Mouse (Mus musculus): Measurements from ENCODE around the gene Rab8b. TPM values are rescaled to one million over a fixed set of nuclear protein-coding genes. Genes with fewer than 3 reads are reported as not detected.

Gene Rab8b
- total and polyA plus RNA-seq, 3 experiments = 4.9 to 121 (median 40.6) TPM

DNA sequence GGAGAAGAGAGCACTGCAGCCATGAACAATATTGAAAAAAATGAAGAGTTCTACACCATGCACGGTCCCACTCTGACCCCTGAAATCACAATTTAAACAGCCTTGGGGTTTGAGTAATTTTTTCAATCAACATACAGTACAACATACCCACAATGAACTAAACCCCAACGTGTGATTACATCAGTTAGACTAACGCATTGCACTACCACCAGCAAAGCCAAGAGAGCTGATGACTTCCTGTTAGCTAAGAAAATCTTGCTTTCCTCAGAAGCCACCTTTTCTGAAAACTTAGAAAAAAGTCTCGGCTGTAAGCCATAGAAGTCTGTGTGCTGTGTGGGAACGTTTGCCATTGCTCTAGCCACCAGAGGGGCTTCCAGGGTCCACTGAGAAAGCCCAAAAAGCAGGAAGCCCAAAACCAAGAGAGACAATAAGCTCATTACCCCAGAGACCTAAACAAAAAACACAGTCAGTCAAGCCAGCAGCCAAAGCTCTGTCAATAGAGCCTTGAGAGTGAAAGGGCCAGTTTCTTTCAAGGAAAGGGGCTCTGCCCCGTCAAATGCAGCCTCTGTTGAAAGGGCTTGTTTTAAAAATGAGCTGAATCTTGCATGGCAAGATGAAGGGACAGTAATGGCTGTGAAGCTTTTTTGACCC lies 31.4 kb downstream of the Rab8b start:
- ATAC-seq (ENCODE audit: extremely low read depth, insufficient number of reproducible peaks, low FRiP score, poor library complexity, severe bottlenecking) (no peak), DNase-seq (ENCODE audit: low spot score) (no peak)
- TF ChIP-seq CTCF (IDR thresholded peaks at IDR 0.05; ENCODE audit: low read depth, low read length) (no peak), GATA2 (IDR thresholded peaks at IDR 0.05; ENCODE audit: borderline replicate concordance, low read depth, low read length) (no peak), POLR2AphosphoS5 (IDR thresholded peaks at IDR 0.05; ENCODE audit: insufficient replicate concordance, low read depth, low read length) (no peak), TAL1 (conservative IDR thresholded peaks at IDR 0.05; ENCODE audit: low read depth, low read length) (no peak), GATA1 (IDR thresholded peaks at IDR 0.05; ENCODE audit: borderline replicate concordance, low read length) (no peak)
- Histone ChIP-seq H3K4me3 (ENCODE audit: low read depth, low read length) (no peak overlapping the region), H3K27me3 (ENCODE audit: insufficient read depth, low read length) (no peaks in the 10 kb centered on the region), H3K9me3 (replicated peaks) (no peaks in the 10 kb centered on the region), H3K4me1 (ENCODE audit: insufficient read depth, low read depth, low read length) (peaks cover 31% of the 10 kb centered on the region), H3K36me3 (replicated peaks) (peaks cover 37% of the 10 kb centered on the region)

DNA sequence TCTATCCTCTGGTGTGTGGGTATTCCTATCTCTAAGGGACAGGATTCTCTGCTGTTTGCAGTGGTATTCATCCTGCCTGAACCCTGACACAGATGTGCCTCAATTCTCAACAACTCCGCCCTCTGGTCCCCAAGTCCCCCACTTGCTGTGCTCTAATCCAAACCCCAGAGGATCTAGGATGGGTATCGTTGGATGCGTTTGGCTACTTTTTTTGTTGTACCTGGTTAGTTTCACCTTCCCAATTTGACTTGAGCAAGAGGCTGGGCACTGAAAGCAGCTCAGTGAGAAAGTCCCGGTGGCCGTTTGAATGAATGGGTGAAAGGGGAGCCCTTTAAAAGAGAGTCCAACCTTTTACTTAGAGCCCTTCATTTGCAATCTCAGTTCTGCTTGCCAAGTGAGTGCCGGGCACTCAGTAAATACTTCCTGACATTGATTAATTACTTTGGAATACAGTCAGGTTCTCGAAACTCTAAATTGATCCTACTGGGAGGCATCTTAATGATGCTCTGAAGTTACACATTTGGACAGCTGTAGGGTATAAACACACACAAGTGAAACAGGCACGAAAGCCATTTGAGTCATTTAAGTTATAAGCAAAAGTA lies 32.1 kb downstream of the Rab8b start:
- no peak for TF ChIP-seq TAL1 (conservative IDR thresholded peaks at IDR 0.05; ENCODE audit: low read depth, low read length)
- no peak for TF ChIP-seq POLR2AphosphoS5 (IDR thresholded peaks at IDR 0.05; ENCODE audit: insufficient replicate concordance, low read depth, low read length)
- no peak for TF ChIP-seq GATA2 (IDR thresholded peaks at IDR 0.05; ENCODE audit: borderline replicate concordance, low read depth, low read length)
- TF ChIP-seq CTCF (IDR thresholded peaks at IDR 0.05; ENCODE audit: low read depth, low read length) = no peak
- no peak for TF ChIP-seq GATA1 (IDR thresholded peaks at IDR 0.05; ENCODE audit: borderline replicate concordance, low read length)
- DNase-seq (ENCODE audit: low spot score) (no peak), ATAC-seq (ENCODE audit: extremely low read depth, insufficient number of reproducible peaks, low FRiP score, poor library complexity, severe bottlenecking) (no peak)
- no peak overlapping the region for H3K4me3 ChIP-seq (ENCODE audit: low read depth, low read length)
- H3K36me3 ChIP-seq (replicated peaks) = peaks cover 42% of the 10 kb centered on the region
- H3K27me3 ChIP-seq (ENCODE audit: insufficient read depth, low read length) = no peaks in the 10 kb centered on the region
- H3K4me1 ChIP-seq (ENCODE audit: insufficient read depth, low read depth, low read length) = peaks cover 31% of the 10 kb centered on the region
- H3K9me3 ChIP-seq (replicated peaks) = no peaks in the 10 kb centered on the region

DNA sequence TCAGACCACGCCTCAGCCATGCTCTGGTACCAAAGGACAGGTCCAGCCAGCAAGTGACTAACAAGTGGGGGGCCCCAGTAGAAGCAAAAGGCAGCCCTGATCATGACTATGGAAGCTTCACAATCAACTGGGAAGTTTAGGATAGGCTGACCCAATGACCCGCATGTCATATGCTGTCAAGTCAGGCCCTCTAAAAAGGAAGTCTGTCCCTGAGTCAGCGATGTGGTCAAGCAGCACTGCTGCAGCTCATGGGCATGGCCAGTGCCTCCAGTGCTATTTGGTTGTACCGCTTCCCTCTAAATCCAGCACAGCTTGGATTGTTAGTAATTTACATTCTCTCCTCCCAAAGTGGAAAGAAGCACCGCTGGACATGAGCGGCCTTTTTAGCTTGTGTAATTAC lies 32.7 kb downstream of the Rab8b start:
- Histone ChIP-seq H3K9me3 (replicated peaks) (no peaks in the 10 kb centered on the region), H3K4me3 (ENCODE audit: low read depth, low read length) (no peak overlapping the region), H3K27me3 (ENCODE audit: insufficient read depth, low read length) (no peaks in the 10 kb centered on the region), H3K36me3 (replicated peaks) (peaks cover 48% of the 10 kb centered on the region), H3K4me1 (ENCODE audit: insufficient read depth, low read depth, low read length) (peaks cover 33% of the 10 kb centered on the region)
- TF ChIP-seq CTCF (IDR thresholded peaks at IDR 0.05; ENCODE audit: low read depth, low read length) (no peak), POLR2AphosphoS5 (IDR thresholded peaks at IDR 0.05; ENCODE audit: insufficient replicate concordance, low read depth, low read length) (no peak), GATA1 (IDR thresholded peaks at IDR 0.05; ENCODE audit: borderline replicate concordance, low read length) (no peak), GATA2 (IDR thresholded peaks at IDR 0.05; ENCODE audit: borderline replicate concordance, low read depth, low read length) (no peak), TAL1 (conservative IDR thresholded peaks at IDR 0.05; ENCODE audit: low read depth, low read length) (no peak)
- ATAC-seq (ENCODE audit: extremely low read depth, insufficient number of reproducible peaks, low FRiP score, poor library complexity, severe bottlenecking) = no peak
- DNase-seq (ENCODE audit: low spot score) = no peak

- Histone ChIP-seq H3K4me3 (ENCODE audit: low read depth, low read length) (no peak overlapping the region), H3K36me3 (replicated peaks) (peaks cover 50% of the 10 kb centered on the region), H3K9me3 (replicated peaks) (no peaks in the 10 kb centered on the region), H3K4me1 (ENCODE audit: insufficient read depth, low read depth, low read length) (peaks cover 35% of the 10 kb centered on the region), H3K27me3 (ENCODE audit: insufficient read depth, low read length) (no peaks in the 10 kb centered on the region)
- ATAC-seq (ENCODE audit: extremely low read depth, insufficient number of reproducible peaks, low FRiP score, poor library complexity, severe bottlenecking) (no peak), DNase-seq (ENCODE audit: low spot score) (no peak)
- TF ChIP-seq POLR2AphosphoS5 (IDR thresholded peaks at IDR 0.05; ENCODE audit: insufficient replicate concordance, low read depth, low read length) (no peak), TAL1 (conservative IDR thresholded peaks at IDR 0.05; ENCODE audit: low read depth, low read length) (no peak), GATA2 (IDR thresholded peaks at IDR 0.05; ENCODE audit: borderline replicate concordance, low read depth, low read length) (no peak), GATA1 (IDR thresholded peaks at IDR 0.05; ENCODE audit: borderline replicate concordance, low read length) (no peak), CTCF (IDR thresholded peaks at IDR 0.05; ENCODE audit: low read depth, low read length) (no peak)
Observed at GRCm38 (mm10) chr9:66886366-66886765, 33.1 kb downstream of the Rab8b start.

- H3K4me1 ChIP-seq (ENCODE audit: insufficient read depth, low read depth, low read length) = peaks cover 30% of the 10 kb centered on the region
- TF ChIP-seq POLR2AphosphoS5 (IDR thresholded peaks at IDR 0.05; ENCODE audit: insufficient replicate concordance, low read depth, low read length) (no peak), GATA1 (IDR thresholded peaks at IDR 0.05; ENCODE audit: borderline replicate concordance, low read length) (no peak), GATA2 (IDR thresholded peaks at IDR 0.05; ENCODE audit: borderline replicate concordance, low read depth, low read length) (no peak), CTCF (IDR thresholded peaks at IDR 0.05; ENCODE audit: low read depth, low read length) (no peak), TAL1 (conservative IDR thresholded peaks at IDR 0.05; ENCODE audit: low read depth, low read length) (no peak)
- H3K36me3 ChIP-seq (replicated peaks) = peaks cover 50% of the 10 kb centered on the region
Observed at GRCm38 (mm10) chr9:66884609-66885008, 34.9 kb downstream of the Rab8b start.

DNA sequence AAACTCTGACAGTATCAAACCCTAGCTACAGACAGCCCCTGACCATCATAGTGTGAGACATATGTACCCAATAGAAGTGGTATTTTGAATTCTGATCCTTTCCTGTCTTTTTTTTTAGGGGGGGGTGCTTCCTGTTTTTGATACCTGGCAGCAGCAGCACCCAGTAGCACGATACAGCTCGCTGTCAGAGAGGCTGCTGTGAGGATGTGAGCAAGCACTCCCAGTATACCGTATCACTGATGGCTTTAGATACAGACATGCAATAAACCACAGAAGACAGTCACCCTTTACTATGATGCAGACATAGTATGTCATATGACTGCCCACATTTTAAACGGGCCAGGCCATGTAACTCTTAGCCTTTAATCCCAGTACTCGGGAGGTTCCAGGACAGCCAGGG lies 36.0 kb downstream of the Rab8b start:
- Histone ChIP-seq H3K27me3 (ENCODE audit: insufficient read depth, low read length) (no peaks in the 10 kb centered on the region), H3K4me1 (ENCODE audit: insufficient read depth, low read depth, low read length) (peaks cover 27% of the 10 kb centered on the region), H3K9me3 (replicated peaks) (no peaks in the 10 kb centered on the region), H3K4me3 (ENCODE audit: low read depth, low read length) (no peak overlapping the region), H3K36me3 (replicated peaks) (peaks cover 51% of the 10 kb centered on the region)
- TF ChIP-seq POLR2AphosphoS5 (IDR thresholded peaks at IDR 0.05; ENCODE audit: insufficient replicate concordance, low read depth, low read length) (no peak), GATA1 (IDR thresholded peaks at IDR 0.05; ENCODE audit: borderline replicate concordance, low read length) (no peak), TAL1 (conservative IDR thresholded peaks at IDR 0.05; ENCODE audit: low read depth, low read length) (no peak), GATA2 (IDR thresholded peaks at IDR 0.05; ENCODE audit: borderline replicate concordance, low read depth, low read length) (no peak), CTCF (IDR thresholded peaks at IDR 0.05; ENCODE audit: low read depth, low read length) (no peak)
- ATAC-seq (ENCODE audit: extremely low read depth, insufficient number of reproducible peaks, low FRiP score, poor library complexity, severe bottlenecking) (no peak), DNase-seq (ENCODE audit: low spot score) (no peak)

More at GRCm38 (mm10) chr9:66884609-66885008, 34.9 kb downstream of the Rab8b start:
- no peak for ATAC-seq (ENCODE audit: extremely low read depth, insufficient number of reproducible peaks, low FRiP score, poor library complexity, severe bottlenecking)
- no peak for DNase-seq (ENCODE audit: low spot score)
- H3K27me3 ChIP-seq (ENCODE audit: insufficient read depth, low read length) = no peaks in the 10 kb centered on the region
- H3K4me3 ChIP-seq (ENCODE audit: low read depth, low read length) = no peak overlapping the region
- no peaks in the 10 kb centered on the region for H3K9me3 ChIP-seq (replicated peaks)

All from G1E (cell line).